Mouse (Mus musculus) lung, adult 2 months (tissue): ENCODE results near the gene Qpctl. TPM values are rescaled to one million over a fixed set of nuclear protein-coding genes. Genes with fewer than 3 reads are reported as not detected.

Source experiments
- DNase-seq: peaks from one replicate; pipeline ENCODE4 v3.0.0; 2022
- H3K4me1 ChIP-seq: fragments of 200-500 bp; 2 replicates; pipeline ENCODE4 v1.6.1; 2011; ENCODE audit warnings: low read length; ENCODE audit not compliant: control insufficient read depth, insufficient read depth
- H3K4me3 ChIP-seq: fragments of 200-500 bp; replicated peaks from 2 replicates; pipeline ENCODE3; 2011; ENCODE audit warnings: low read depth, mild to moderate bottlenecking, control low read depth, low read length; ENCODE audit errors: extremely low read depth
- CTCF ChIP-seq: fragments of 200-500 bp; IDR thresholded peaks from 2 replicates; pipeline ENCODE4 v1.5.1; 2011; ENCODE audit warnings: mild to moderate bottlenecking, low read length, control low read depth; ENCODE audit not compliant: insufficient read depth
- POLR2A ChIP-seq: fragments of 200-500 bp; IDR thresholded peaks from 2 replicates; pipeline ENCODE4 v1.6.1; 2011; ENCODE audit warnings: low read depth, mild to moderate bottlenecking, control low read depth, low read length, borderline replicate concordance; ENCODE audit errors: extremely low read depth
- WGBS: fragments of 180-500 bp; shearing (Covaris S2); methylation state at CpG from one replicate; pipeline ENCODE4 v1.1.7; 2018; 5-methylcytosine and 5-hydroxymethylcytosine counted together
- polyA plus RNA-seq: library from polyadenylated mRNA; depleted of rRNA; stranded (reverse); fragments of >200 nt; gene quantifications from 2 replicates; pipeline ENCODE4 v1.2.3, GENCODE M21; 2012

Gene Qpctl
- polyA plus RNA-seq, 1 experiment = 14.9 TPM

- no peak for DNase-seq
- H3K4me1 ChIP-seq = peaks cover 6% of the 10 kb centered on the region; the same call in 1 of the 2 replicates
- WGBS = 77% methylated on average over 5 of the region's 5 CpGs
- no peak overlapping the region for H3K4me3 ChIP-seq
- TF ChIP-seq POLR2A (no peak), CTCF (no peak)
Measured at GRCm38 (mm10) chr7:19129396-19129795, 19.7 kb downstream of the Qpctl start.

GRCm38 (mm10) chr7:19127744-19128143 lies 21.3 kb downstream of the Qpctl start:
- Histone ChIP-seq H3K4me1 (peaks cover 6% of the 10 kb centered on the region; the same call in 1 of the 2 replicates), H3K4me3 (no peak overlapping the region)
- WGBS = 83% methylated on average over 5 of the region's 5 CpGs
- no peak for DNase-seq
- TF ChIP-seq POLR2A (no peak), CTCF (no peak)

- 77% methylated on average over 6 of the region's 6 CpGs for WGBS
- no peak for DNase-seq
Measured at GRCm38 (mm10) chr7:19124713-19125112, 24.4 kb downstream of the Qpctl start.

GRCm38 (mm10) chr7:19121686-19122085 lies 27.4 kb downstream of the Qpctl start:
- peaks cover 10% of the 10 kb centered on the region for H3K4me1 ChIP-seq
- DNase-seq = no peak
- TF ChIP-seq CTCF = no peak
- no peak for TF ChIP-seq POLR2A
- 74% methylated on average over 4 of the region's 4 CpGs for WGBS
- no peak overlapping the region for H3K4me3 ChIP-seq

More at GRCm38 (mm10) chr7:19124713-19125112, 24.4 kb downstream of the Qpctl start:
- TF ChIP-seq CTCF (no peak), POLR2A (no peak)
- Histone ChIP-seq H3K4me3 (no peak overlapping the region), H3K4me1 (peaks cover 5% of the 10 kb centered on the region; the same call in 1 of the 2 replicates)

- peak; percentile 95 for TF ChIP-seq POLR2A
- no peak for TF ChIP-seq CTCF
- 1% methylated on average over 34 of the region's 34 CpGs for WGBS
- Histone ChIP-seq H3K4me1 (peaks cover 10% of the 10 kb centered on the region), H3K4me3 (peak within 1 kb of the TSS; percentile 92)
- peak; percentile 90 for DNase-seq
Measured at GRCm38 (mm10) chr7:19119631-19120429, 29.3 kb downstream of the Qpctl start, which contains the start of gene Fbxo46. Gene Fbxo46, plus strand, starts transcription at chr7:19119859.

- H3K4me3 ChIP-seq = no peak overlapping the region
- no peak for DNase-seq
- H3K4me1 ChIP-seq = peaks cover 10% of the 10 kb centered on the region
- TF ChIP-seq POLR2A (no peak), CTCF (no peak)
- 91% methylated on average over 8 of the region's 8 CpGs for WGBS
Measured at GRCm38 (mm10) chr7:19119083-19119482, 30.0 kb downstream of the Qpctl start.

- H3K4me3 ChIP-seq = no peak within 1 kb of the TSS
- TF ChIP-seq CTCF = no peak
- no peak for TF ChIP-seq POLR2A
- 27% methylated on average over 64 of the region's 64 CpGs for WGBS
- H3K4me1 ChIP-seq = peaks cover 10% of the 10 kb centered on the region
- DNase-seq = peak; percentile 34
Measured at GRCm38 (mm10) chr7:19118028-19118771, 30.9 kb downstream of the Qpctl start, which contains the start of gene Gm4969. Gene Gm4969, minus strand, starts transcription at chr7:19118368.

- no peaks in the 10 kb centered on the region for H3K4me1 ChIP-seq
- no peak for TF ChIP-seq POLR2A
- no peak for TF ChIP-seq CTCF
Measured at GRCm38 (mm10) chr7:19109565-19109964, 39.5 kb downstream of the Qpctl start.

GRCm38 (mm10) chr7:19107436-19107835 lies 41.7 kb downstream of the Qpctl start:
- 55% methylated on average over 3 of the region's 3 CpGs for WGBS
- H3K4me1 ChIP-seq = no peaks in the 10 kb centered on the region
- TF ChIP-seq POLR2A = no peak
- TF ChIP-seq CTCF = no peak

More at GRCm38 (mm10) chr7:19109565-19109964, 39.5 kb downstream of the Qpctl start:
- WGBS = 95% methylated on average over 1 of the region's 1 CpGs
- no peak overlapping the region for H3K4me3 ChIP-seq
- no peak for DNase-seq

More at GRCm38 (mm10) chr7:19107436-19107835, 41.7 kb downstream of the Qpctl start:
- H3K4me3 ChIP-seq = no peak overlapping the region
- DNase-seq = no peak
